Mouse (Mus musculus) E14TG2a.4 (cell line): Measurements from ENCODE around the gene Pik3r6.

Source experiments
- CTCF ChIP-seq: conservative IDR thresholded peaks from 2 replicates; pipeline ENCODE4 v1.5.1; 2014; ENCODE audit warnings: low read length
- NANOG ChIP-seq: IDR thresholded peaks from 2 replicates; pipeline ENCODE4 v1.6.1; 2014; ENCODE audit warnings: borderline replicate concordance, low read length, mixed read lengths

GRCm38 (mm10) chr11:68484431-68484830 is 18.4 kb upstream of the Pik3r6 start:
- TF ChIP-seq NANOG (no peak), CTCF (no peak)
